Mouse (Mus musculus): ENCODE measurements around the gene Tmem185b. TPM values are rescaled to one million over a fixed set of nuclear protein-coding genes. Genes with fewer than 3 reads are reported as not detected.

The Tmem185b gene
- total and polyA plus RNA-seq, 3 experiments = 27.7 to 58.0 (median 35.9) TPM

GRCm38 (mm10) chr1:119498536-119499231, 27.3 kb upstream of the Tmem185b start:
- no peaks in the 10 kb centered on the region for H3K9me3 ChIP-seq (replicated peaks)
- H3K27me3 ChIP-seq (ENCODE audit: insufficient read depth, low read length) = no peaks in the 10 kb centered on the region
- peaks cover 73% of the 10 kb centered on the region for H3K36me3 ChIP-seq (replicated peaks)
- peaks cover 64% of the 10 kb centered on the region for H3K4me1 ChIP-seq (ENCODE audit: insufficient read depth, low read depth, low read length)
- H3K4me3 ChIP-seq (ENCODE audit: low read depth, low read length) = no peak overlapping the region
- DNase-seq (ENCODE audit: low spot score) (no peak), ATAC-seq (ENCODE audit: extremely low read depth, insufficient number of reproducible peaks, low FRiP score, poor library complexity, severe bottlenecking) (peak; percentile 17; the same call in 1 of the 2 replicates)
- TF ChIP-seq POLR2AphosphoS5 (IDR thresholded peaks at IDR 0.05; ENCODE audit: insufficient replicate concordance, low read depth, low read length) (no peak), GATA1 (IDR thresholded peaks at IDR 0.05; ENCODE audit: borderline replicate concordance, low read length) (no peak), GATA2 (IDR thresholded peaks at IDR 0.05; ENCODE audit: borderline replicate concordance, low read depth, low read length) (no peak), CTCF (IDR thresholded peaks at IDR 0.05; ENCODE audit: low read depth, low read length) (no peak), TAL1 (conservative IDR thresholded peaks at IDR 0.05; ENCODE audit: low read depth, low read length) (no peak)

GRCm38 (mm10) chr1:119499456-119499855, 26.5 kb upstream of the Tmem185b start:
- TF ChIP-seq CTCF (IDR thresholded peaks at IDR 0.05; ENCODE audit: low read depth, low read length) (no peak), GATA1 (IDR thresholded peaks at IDR 0.05; ENCODE audit: borderline replicate concordance, low read length) (no peak), POLR2AphosphoS5 (IDR thresholded peaks at IDR 0.05; ENCODE audit: insufficient replicate concordance, low read depth, low read length) (no peak), GATA2 (IDR thresholded peaks at IDR 0.05; ENCODE audit: borderline replicate concordance, low read depth, low read length) (no peak), TAL1 (conservative IDR thresholded peaks at IDR 0.05; ENCODE audit: low read depth, low read length) (no peak)
- H3K9me3 ChIP-seq (replicated peaks) = no peaks in the 10 kb centered on the region
- peaks cover 71% of the 10 kb centered on the region for H3K4me1 ChIP-seq (ENCODE audit: insufficient read depth, low read depth, low read length)
- DNase-seq (ENCODE audit: low spot score) = no peak
- no peak for ATAC-seq (ENCODE audit: extremely low read depth, insufficient number of reproducible peaks, low FRiP score, poor library complexity, severe bottlenecking)
- no peak overlapping the region for H3K4me3 ChIP-seq (ENCODE audit: low read depth, low read length)
- H3K27me3 ChIP-seq (ENCODE audit: insufficient read depth, low read length) = no peaks in the 10 kb centered on the region
- peaks cover 69% of the 10 kb centered on the region for H3K36me3 ChIP-seq (replicated peaks)

- Histone ChIP-seq H3K27me3 (ENCODE audit: insufficient read depth, low read length) (peaks cover 11% of the 10 kb centered on the region; the same call in 1 of the 2 replicates), H3K4me1 (ENCODE audit: insufficient read depth, low read depth, low read length) (peaks cover 81% of the 10 kb centered on the region), H3K4me3 (ENCODE audit: low read depth, low read length) (peak overlapping the region; percentile 36; the same call in 1 of the 2 replicates), H3K9me3 (replicated peaks) (no peaks in the 10 kb centered on the region), H3K36me3 (replicated peaks) (peaks cover 47% of the 10 kb centered on the region)
- TF ChIP-seq GATA1 (IDR thresholded peaks at IDR 0.05; ENCODE audit: borderline replicate concordance, low read length) (no peak), TAL1 (conservative IDR thresholded peaks at IDR 0.05; ENCODE audit: low read depth, low read length) (peak; percentile 59)
- DNase-seq (ENCODE audit: low spot score) (no peak), ATAC-seq (ENCODE audit: extremely low read depth, insufficient number of reproducible peaks, low FRiP score, poor library complexity, severe bottlenecking) (no peak)
Observed at GRCm38 (mm10) chr1:119501881-119502280, 24.1 kb upstream of the Tmem185b start.

GRCm38 (mm10) chr1:119502729-119503128, 23.2 kb upstream of the Tmem185b start:
- peaks cover 39% of the 10 kb centered on the region for H3K36me3 ChIP-seq (replicated peaks)
- peak overlapping the region; percentile 79; the same call in 1 of the 2 replicates for H3K4me3 ChIP-seq (ENCODE audit: low read depth, low read length)
- no peak for TF ChIP-seq CTCF (IDR thresholded peaks at IDR 0.05; ENCODE audit: low read depth, low read length)
- TF ChIP-seq POLR2AphosphoS5 (IDR thresholded peaks at IDR 0.05; ENCODE audit: insufficient replicate concordance, low read depth, low read length) = no peak
- ATAC-seq (ENCODE audit: extremely low read depth, insufficient number of reproducible peaks, low FRiP score, poor library complexity, severe bottlenecking) (no peak), DNase-seq (ENCODE audit: low spot score) (no peak)
- no peaks in the 10 kb centered on the region for H3K9me3 ChIP-seq (replicated peaks)
- peaks cover 17% of the 10 kb centered on the region for H3K27me3 ChIP-seq (ENCODE audit: insufficient read depth, low read length)
- peaks cover 76% of the 10 kb centered on the region for H3K4me1 ChIP-seq (ENCODE audit: insufficient read depth, low read depth, low read length)

- peak overlapping the region; percentile 79; the same call in 1 of the 2 replicates for H3K4me3 ChIP-seq (ENCODE audit: low read depth, low read length)
- no peaks in the 10 kb centered on the region for H3K9me3 ChIP-seq (replicated peaks)
- peaks cover 72% of the 10 kb centered on the region for H3K4me1 ChIP-seq (ENCODE audit: insufficient read depth, low read depth, low read length)
- ATAC-seq (ENCODE audit: extremely low read depth, insufficient number of reproducible peaks, low FRiP score, poor library complexity, severe bottlenecking) (no peak), DNase-seq (ENCODE audit: low spot score) (no peak)
- H3K27me3 ChIP-seq (ENCODE audit: insufficient read depth, low read length) = peaks cover 21% of the 10 kb centered on the region
- H3K36me3 ChIP-seq (replicated peaks) = peaks cover 37% of the 10 kb centered on the region
- TF ChIP-seq POLR2AphosphoS5 (IDR thresholded peaks at IDR 0.05; ENCODE audit: insufficient replicate concordance, low read depth, low read length) = no peak
Observed at GRCm38 (mm10) chr1:119503181-119503580, 22.8 kb upstream of the Tmem185b start.

GRCm38 (mm10) chr1:119503808-119504207, 22.2 kb upstream of the Tmem185b start:
- ATAC-seq (ENCODE audit: extremely low read depth, insufficient number of reproducible peaks, low FRiP score, poor library complexity, severe bottlenecking) = no peak
- Histone ChIP-seq H3K9me3 (replicated peaks) (no peaks in the 10 kb centered on the region), H3K36me3 (replicated peaks) (peaks cover 30% of the 10 kb centered on the region), H3K4me3 (ENCODE audit: low read depth, low read length) (peak overlapping the region; percentile 79), H3K4me1 (ENCODE audit: insufficient read depth, low read depth, low read length) (peaks cover 66% of the 10 kb centered on the region), H3K27me3 (ENCODE audit: insufficient read depth, low read length) (peaks cover 27% of the 10 kb centered on the region)
- no peak for DNase-seq (ENCODE audit: low spot score)
- TF ChIP-seq GATA1 (IDR thresholded peaks at IDR 0.05; ENCODE audit: borderline replicate concordance, low read length) (no peak), POLR2AphosphoS5 (IDR thresholded peaks at IDR 0.05; ENCODE audit: insufficient replicate concordance, low read depth, low read length) (no peak), GATA2 (IDR thresholded peaks at IDR 0.05; ENCODE audit: borderline replicate concordance, low read depth, low read length) (no peak), TAL1 (conservative IDR thresholded peaks at IDR 0.05; ENCODE audit: low read depth, low read length) (no peak), CTCF (IDR thresholded peaks at IDR 0.05; ENCODE audit: low read depth, low read length) (no peak)

Data from G1E (cell line).